Mouse (Mus musculus): ENCODE measurements around the gene Sema4c.

- no peak for TF ChIP-seq CTCF (IDR thresholded peaks at IDR 0.05; ENCODE audit: control insufficient read depth, insufficient read depth, insufficient replicate concordance, low read depth, low read length)
- TF ChIP-seq POLR2A (IDR thresholded peaks at IDR 0.05; ENCODE audit: control insufficient read depth, low read depth, low read length): no peak
Observed at GRCm38 (mm10) chr1:36587860-36588259, 29.7 kb upstream of the Sema4c start.

All from testis, adult 2 months (tissue).